Mouse (Mus musculus) megakaryocyte, embryonic 14.5 days (primary cell): ENCODE results near the gene Ckap5.

Experiments used
- FLI1 ChIP-seq: IDR thresholded peaks from 2 replicates; pipeline ENCODE4 v1.6.1; 2012; ENCODE audit warnings: low read length, inconsistent platforms, mixed read lengths
- GATA1 ChIP-seq: IDR thresholded peaks from 3 replicates; pipeline ENCODE4 v1.6.1; 2012; ENCODE audit warnings: mixed read lengths, low read length, inconsistent platforms, borderline replicate concordance

DNA sequence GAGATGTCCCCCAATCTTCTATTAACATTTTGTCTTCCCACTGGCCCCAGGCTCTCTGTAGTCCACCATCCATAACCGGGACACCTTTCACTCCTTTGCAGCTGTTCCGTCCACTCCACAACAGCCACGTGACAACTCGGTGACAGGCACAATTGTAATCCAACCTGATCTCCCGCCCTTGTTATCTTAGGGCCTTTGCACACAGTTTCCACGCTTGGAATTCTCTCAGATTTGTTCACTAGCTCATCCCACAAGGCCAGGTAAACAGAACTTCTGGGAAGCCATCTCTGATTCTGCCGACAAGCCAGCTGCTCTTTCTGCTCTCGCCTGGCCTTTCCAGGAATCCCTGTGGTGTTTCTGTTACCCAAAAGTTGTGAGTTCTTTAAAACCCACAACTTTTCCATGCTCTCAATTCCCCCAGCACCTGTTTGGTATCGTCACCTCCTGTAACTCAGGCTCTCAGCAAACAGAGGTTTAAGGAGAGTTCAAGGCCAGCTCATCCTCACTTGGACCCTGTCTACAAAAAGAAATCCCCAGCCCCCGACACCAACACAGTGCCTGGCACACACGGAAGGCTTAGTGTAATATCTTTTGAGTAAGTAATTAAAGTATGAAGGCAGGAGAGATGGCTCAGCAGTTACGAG is 106.9 kb downstream of the Ckap5 start:
- TF ChIP-seq FLI1 (no peak), GATA1 (no peak)
